Mouse (Mus musculus) small intestine, adult 2 months (tissue): ENCODE data around the gene Als2. TPM values are rescaled to one million over a fixed set of nuclear protein-coding genes. Genes with fewer than 3 reads are reported as not detected.
A peak's percentile ranks its signal among the peaks of the same experiment; 100 is the strongest.

Source experiments
- H3K27ac ChIP-seq: fragments of 200-500 bp; 2 replicates; pipeline ENCODE4 v1.5.1; 2012; ENCODE audit warnings: low read depth, low read length, control low read depth, inconsistent platforms; ENCODE audit not compliant: insufficient read depth
- H3K27me3 ChIP-seq: fragments of 200-500 bp; 2 replicates; pipeline ENCODE4 v1.6.1; 2012; ENCODE audit warnings: mild to moderate bottlenecking, moderate library complexity, low read length, inconsistent platforms; ENCODE audit not compliant: control insufficient read depth, insufficient read depth
- H3K36me3 ChIP-seq: fragments of 200-500 bp; 2 replicates; pipeline ENCODE4 v1.6.1; 2012; ENCODE audit warnings: mild to moderate bottlenecking, low read length, control low read depth, inconsistent platforms; ENCODE audit not compliant: control insufficient read depth, insufficient read depth
- H3K4me1 ChIP-seq: fragments of 200-500 bp; 2 replicates; pipeline ENCODE4 v1.6.1; 2012; ENCODE audit warnings: low read length, inconsistent platforms, mixed read lengths; ENCODE audit not compliant: control insufficient read depth, insufficient read depth, insufficient read length
- H3K4me3 ChIP-seq: fragments of 200-500 bp; 2 replicates; pipeline ENCODE4 v1.5.1; 2012; ENCODE audit warnings: low read depth, mild to moderate bottlenecking, control low read depth, inconsistent platforms, low read length, moderate library complexity
- CTCF ChIP-seq: fragments of 200-500 bp; IDR thresholded peaks from 2 replicates; pipeline ENCODE4 v1.5.1; 2012; ENCODE audit warnings: low read depth, mild to moderate bottlenecking, control low read depth, inconsistent platforms, low read length, moderate library complexity, mixed read lengths; ENCODE audit not compliant: insufficient replicate concordance, insufficient read length; ENCODE audit errors: extremely low read depth
- POLR2A ChIP-seq: fragments of 200-500 bp; IDR thresholded peaks from 2 replicates; pipeline ENCODE4 v1.6.1; 2012; ENCODE audit warnings: low read depth, mild to moderate bottlenecking, control low read depth, inconsistent platforms, low read length, moderate library complexity
- WGBS: fragments of 180-500 bp; shearing (Covaris S2); methylation state at CpG from one replicate; pipeline ENCODE4 v1.1.7; 2018; 5-methylcytosine and 5-hydroxymethylcytosine counted together
- polyA plus RNA-seq: library from polyadenylated mRNA; depleted of rRNA; stranded (reverse); fragments of >200 nt; gene quantifications from 2 replicates; pipeline ENCODE4 v1.2.3, GENCODE M21; 2012

Als2 gene
- polyA plus RNA-seq, 1 experiment, result 9.2 TPM

DNA sequence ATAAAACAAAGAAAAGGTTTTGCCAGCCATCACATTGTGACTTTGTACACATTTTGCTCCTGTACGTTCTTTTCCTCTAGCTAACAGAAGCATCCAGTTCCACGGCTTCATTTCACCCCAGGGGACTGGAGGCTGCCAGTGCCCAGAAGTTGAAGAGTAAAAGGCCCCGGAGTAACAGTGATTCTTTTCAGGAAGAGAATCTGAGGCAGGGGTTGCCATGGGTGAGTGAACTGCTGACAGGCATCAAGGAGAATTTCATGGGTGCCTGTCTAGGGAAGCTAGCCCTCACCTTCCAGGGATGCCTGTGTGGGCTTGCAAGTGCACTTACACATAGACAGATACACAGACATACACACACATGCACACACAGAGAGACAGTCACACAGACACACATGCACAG, 20.7 kb upstream of the Als2 start:
- 79% methylated on average over 3 of the region's 3 CpGs for WGBS

DNA sequence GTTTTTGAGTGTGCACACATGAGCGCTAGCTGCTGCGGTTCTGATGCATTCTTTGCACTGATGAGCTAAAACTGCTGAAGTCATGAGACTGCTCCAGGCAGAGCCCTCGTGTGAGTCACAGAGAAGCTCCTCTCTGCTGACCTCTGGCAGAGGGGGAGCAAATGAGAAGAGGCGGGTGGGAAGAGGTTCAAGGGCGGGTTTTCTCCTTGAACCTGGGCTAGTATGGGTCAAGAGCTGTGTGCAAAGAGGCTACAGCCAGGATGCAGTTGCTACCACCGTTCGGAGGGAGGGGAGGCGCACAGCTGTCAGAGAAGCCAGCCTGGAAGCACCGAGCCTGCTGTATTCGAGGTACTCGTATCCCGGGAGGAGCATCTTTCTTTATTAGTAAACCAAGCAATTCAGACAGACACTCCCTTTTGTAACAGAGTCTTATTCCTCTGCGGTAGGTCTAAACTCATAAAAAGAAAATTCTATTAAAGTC, 19.8 kb upstream of the Als2 start, which contains the start of gene Cdk15:
Gene Cdk15 (plus strand): TSS at position 156 of the 481 bp plus-strand sequence.
- Histone ChIP-seq H3K4me1 (no peaks in the 10 kb centered on the region), H3K36me3 (no peaks in the 10 kb centered on the region), H3K27ac (no peak within 1 kb of the TSS), H3K27me3 (no peaks in the 10 kb centered on the region; the same call in 1 of the 2 replicates), H3K4me3 (no peak within 1 kb of the TSS)
- 30% methylated on average over 13 of the region's 13 CpGs for WGBS
- TF ChIP-seq CTCF (no peak), POLR2A (no peak)

More for the DNA sequence above, 20.7 kb upstream of the Als2 start:
- TF ChIP-seq CTCF, result no peak
- TF ChIP-seq POLR2A, result no peak
- no peaks in the 10 kb centered on the region for H3K4me1 ChIP-seq
- H3K4me3 ChIP-seq, result no peak overlapping the region
- no peaks in the 10 kb centered on the region; the same call in 1 of the 2 replicates for H3K27me3 ChIP-seq
- H3K36me3 ChIP-seq, result no peaks in the 10 kb centered on the region
- no peak overlapping the region for H3K27ac ChIP-seq

DNA sequence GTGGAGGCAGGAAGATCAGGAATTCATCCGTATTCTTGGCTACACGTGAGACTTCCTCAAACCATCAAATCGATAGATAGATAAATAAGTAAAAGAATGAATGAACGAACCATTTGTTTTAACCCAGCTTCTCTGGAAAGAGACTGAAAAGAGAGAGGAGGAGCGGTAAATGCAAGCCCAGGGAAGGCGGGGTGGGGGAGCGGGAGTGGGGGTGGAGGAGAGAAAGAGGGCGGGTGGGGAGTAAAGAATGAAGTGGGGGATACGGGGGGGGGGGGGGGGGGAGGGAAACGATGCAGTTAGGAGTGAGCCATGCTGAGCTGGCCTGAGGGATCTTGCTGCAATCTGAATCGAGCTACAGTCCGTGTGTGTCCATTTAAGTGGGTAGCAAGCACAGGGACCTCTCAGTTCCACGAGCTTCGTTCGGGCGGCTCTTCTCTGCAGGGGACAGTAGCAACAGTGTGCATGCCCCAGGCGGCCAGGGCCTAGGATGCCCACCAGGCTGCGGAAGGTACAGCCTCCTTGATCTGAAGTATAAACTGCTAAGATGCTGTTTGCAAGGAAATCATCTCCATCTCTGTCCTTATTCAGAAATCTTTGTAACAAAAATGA, 16.4 kb upstream of the Als2 start:
- TF ChIP-seq CTCF, result no peak
- no peak for TF ChIP-seq POLR2A
- H3K27ac ChIP-seq, result no peak overlapping the region
- H3K36me3 ChIP-seq, result no peaks in the 10 kb centered on the region
- no peaks in the 10 kb centered on the region; the same call in 1 of the 2 replicates for H3K27me3 ChIP-seq
- no peak overlapping the region; the same call in 1 of the 2 replicates for H3K4me3 ChIP-seq
- H3K4me1 ChIP-seq, result no peaks in the 10 kb centered on the region
- 18% methylated on average over 16 of the region's 18 CpGs for WGBS

DNA sequence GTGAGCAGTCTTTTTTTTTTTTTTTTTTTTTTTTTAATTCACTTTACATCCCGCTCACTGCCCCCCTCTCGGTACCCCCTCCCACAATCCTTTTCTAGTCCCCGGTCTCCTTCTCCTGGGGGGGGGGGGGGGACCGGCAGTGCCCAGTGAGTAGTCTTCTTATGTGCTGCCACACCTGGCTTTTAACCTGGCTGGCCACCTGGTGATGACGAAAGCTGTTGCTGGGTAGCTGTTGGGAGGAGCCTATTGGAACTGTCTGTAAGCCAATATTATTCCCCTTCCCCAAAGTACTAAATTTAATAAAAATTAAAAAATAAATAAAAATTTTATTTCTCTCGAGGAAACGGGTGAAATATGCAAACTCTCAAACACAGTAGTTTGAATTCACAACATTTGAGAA, 15.7 kb upstream of the Als2 start:
- H3K36me3 ChIP-seq, result no peaks in the 10 kb centered on the region
- H3K4me3 ChIP-seq, result no peak overlapping the region
- no peaks in the 10 kb centered on the region for H3K4me1 ChIP-seq
- H3K27ac ChIP-seq, result no peak overlapping the region
- whole genome bisulfite sequencing, result 9% methylated on average over 6 of the region's 7 CpGs
- TF ChIP-seq POLR2A, result no peak
- no peak for TF ChIP-seq CTCF
- H3K27me3 ChIP-seq, result no peaks in the 10 kb centered on the region; the same call in 1 of the 2 replicates

DNA sequence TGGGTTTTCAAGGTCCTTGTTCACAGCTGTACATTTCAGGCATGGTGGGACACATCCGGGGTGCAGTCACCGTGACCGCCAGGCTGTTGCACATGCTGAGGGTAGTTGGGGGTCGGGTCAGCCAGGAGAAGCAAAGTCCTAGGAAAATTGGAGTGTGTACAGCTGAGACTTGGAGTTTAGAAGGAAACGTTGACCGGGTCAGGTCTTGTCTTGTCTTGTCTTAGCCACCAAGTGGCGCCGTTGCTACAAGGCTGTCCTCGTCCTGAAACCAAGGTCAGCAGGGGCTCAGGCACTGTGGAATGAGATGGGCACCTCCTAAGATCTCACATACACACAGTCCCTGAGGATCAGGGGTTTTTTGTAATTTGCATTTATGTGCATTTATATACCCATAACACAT, 10.6 kb upstream of the Als2 start:
- H3K36me3 ChIP-seq, result no peaks in the 10 kb centered on the region
- WGBS, result 3% methylated on average over 9 of the region's 9 CpGs
- no peak overlapping the region for H3K4me3 ChIP-seq
- no peaks in the 10 kb centered on the region for H3K27me3 ChIP-seq
- TF ChIP-seq CTCF (peak; percentile 69; the same call in 1 of the 2 replicates), POLR2A (no peak)
- H3K27ac ChIP-seq, result no peak overlapping the region
- no peaks in the 10 kb centered on the region for H3K4me1 ChIP-seq

DNA sequence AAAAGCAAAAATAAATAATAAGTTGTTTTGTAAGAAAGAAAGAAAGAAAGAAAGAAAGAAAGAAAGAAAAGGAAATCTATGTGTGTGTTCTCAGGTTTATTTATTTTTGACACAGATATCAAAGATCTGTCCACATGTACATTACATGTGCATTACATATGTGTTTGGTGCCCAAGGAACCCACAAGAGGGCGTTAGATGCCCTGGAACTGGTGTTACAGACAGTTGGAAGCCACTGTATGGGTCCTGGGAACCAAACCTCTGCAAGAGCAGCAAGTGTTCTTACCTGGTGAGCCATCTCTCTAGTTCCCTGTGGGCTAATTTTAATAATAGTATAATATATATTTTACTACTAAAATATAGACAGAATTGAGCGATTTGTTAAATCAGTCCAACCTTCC, 6.7 kb upstream of the Als2 start:
- H3K4me3 ChIP-seq, result no peak overlapping the region
- WGBS, result 61% methylated on average over 2 of the region's 2 CpGs
- no peak for TF ChIP-seq CTCF
- TF ChIP-seq POLR2A, result no peak

DNA sequence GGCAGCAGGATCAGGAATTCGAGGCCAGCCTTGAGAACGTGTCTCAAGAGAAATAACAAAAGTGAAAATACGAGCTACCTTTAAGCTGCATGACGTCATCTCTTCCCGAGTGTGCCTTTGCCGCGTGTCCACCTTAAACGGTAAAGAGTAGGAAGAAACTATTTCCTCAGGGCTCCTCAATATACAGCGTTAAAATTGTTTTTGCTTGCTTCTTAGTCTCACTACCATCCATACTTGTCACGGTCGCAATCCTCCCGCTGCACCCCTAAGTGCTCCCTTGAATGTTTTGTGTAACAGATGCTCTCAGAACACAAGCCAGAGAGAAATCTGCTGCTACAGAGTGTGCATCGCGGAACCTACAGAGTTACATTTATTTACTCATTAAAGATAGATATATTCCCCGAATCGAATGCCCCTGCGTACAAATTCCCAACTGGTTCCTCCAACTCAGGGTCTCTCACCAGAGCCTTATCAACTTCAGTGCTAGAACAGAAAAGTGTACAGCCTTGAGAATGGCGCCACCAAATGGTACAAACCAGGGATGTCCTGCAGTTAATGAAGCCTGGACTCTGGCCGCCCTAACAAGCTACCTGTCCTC, 682 bp upstream of the Als2 start:
- Histone ChIP-seq H3K36me3 (no peaks in the 10 kb centered on the region), H3K27me3 (no peaks in the 10 kb centered on the region), H3K27ac (peak overlapping the region; percentile 93), H3K4me3 (peak overlapping the region; percentile 97), H3K4me1 (no peaks in the 10 kb centered on the region)
- WGBS, result under 1% methylated on average over 19 of the region's 19 CpGs
- TF ChIP-seq POLR2A (no peak), CTCF (peak; percentile 60; the same call in 1 of the 2 replicates)

More for the DNA sequence above, 6.7 kb upstream of the Als2 start:
- H3K4me1 ChIP-seq, result no peaks in the 10 kb centered on the region
- no peaks in the 10 kb centered on the region for H3K27me3 ChIP-seq
- no peak overlapping the region for H3K27ac ChIP-seq
- H3K36me3 ChIP-seq, result no peaks in the 10 kb centered on the region
